Mouse (Mus musculus) CH12.LX (cell line): ENCODE measurements around the gene Phf21a.

Experiments
- EP300 ChIP-seq: IDR thresholded peaks from 2 replicates; pipeline ENCODE4 v1.6.1; 2011; ENCODE audit warnings: low read length, improper control_type of control experiment
- MAZ ChIP-seq: IDR thresholded peaks from 2 replicates; pipeline ENCODE4 v1.6.1; 2012; ENCODE audit warnings: low read depth, mild to moderate bottlenecking, inconsistent platforms, low read length, improper control_type of control experiment, moderate library complexity
- POLR2A ChIP-seq: IDR thresholded peaks from 2 replicates; pipeline ENCODE4 v1.6.1; 2011; ENCODE audit warnings: low read depth, mild to moderate bottlenecking, improper control_type of control experiment, low read length
- USF1 ChIP-seq: IDR thresholded peaks from 2 replicates; pipeline ENCODE4 v1.6.1; 2014; ENCODE audit warnings: low read depth, mild to moderate bottlenecking, inconsistent platforms, low read length, improper control_type of control experiment

GRCm38 (mm10) chr2:92350686-92351085 lies 257.8 kb downstream of the Phf21a start:
- TF ChIP-seq MAZ (no peak), USF1 (no peak), POLR2A (no peak), EP300 (no peak)
